Mouse (Mus musculus): ENCODE measurements at regions not wholly inside any gene's neighbourhood (a gene's known extent, or its start where the extent isn't known, plus 50 kb on each side); places are given as distances from the start of the nearest gene placed in this dataset.
A peak's percentile ranks its signal among the peaks of the same experiment; 100 is the strongest.

DNA sequence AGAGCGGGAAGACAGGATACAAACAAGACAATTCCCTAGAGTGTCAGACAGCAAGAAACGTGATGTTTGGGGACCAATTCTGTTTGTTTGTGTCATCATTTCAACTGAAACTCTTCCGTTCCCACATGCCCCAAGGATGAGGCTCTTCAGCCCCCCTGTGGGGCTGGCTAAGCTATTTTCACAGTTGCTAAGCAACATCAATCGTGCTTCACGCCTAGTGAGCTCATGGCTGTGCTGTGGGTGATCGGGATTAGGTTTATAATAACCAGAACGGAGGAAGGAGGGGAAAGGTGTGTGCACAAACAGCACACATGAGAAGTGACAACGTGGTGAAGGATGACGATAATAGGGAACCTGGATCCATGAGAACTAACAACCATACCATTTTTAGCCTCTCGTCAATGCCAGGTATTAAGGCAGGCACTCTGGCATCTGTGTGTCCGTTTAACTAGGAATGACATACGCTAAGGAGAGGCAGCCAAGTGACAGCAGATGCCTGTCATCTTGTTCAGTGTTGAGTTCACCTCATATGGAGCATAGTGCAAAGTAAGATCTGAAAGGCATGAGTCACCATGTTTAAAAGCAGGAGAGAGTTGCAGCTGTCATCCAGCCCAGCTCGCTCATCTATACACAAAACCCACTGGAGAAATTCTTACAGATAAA lies 222.6 kb downstream of the Snx19 start:
- no peak overlapping the region for H3K4me2 ChIP-seq (replicated peaks)
- ATAC-seq (ENCODE audit: insufficient number of reproducible peaks, insufficient read depth, low FRiP score, low TSS enrichment), result no peak
- WGBS, result 83% methylated on average over 13 of the region's 13 CpGs
- H3K9me3 ChIP-seq, result no peaks in the 10 kb centered on the region
- H3K9ac ChIP-seq, result no peak overlapping the region
- H3K27me3 ChIP-seq, result no peaks in the 10 kb centered on the region
- H3K4me3 ChIP-seq, result no peak overlapping the region
- H3K4me1 ChIP-seq, result no peaks in the 10 kb centered on the region
- H3K27ac ChIP-seq, result no peak overlapping the region
- no peaks in the 10 kb centered on the region for H3K36me3 ChIP-seq

DNA sequence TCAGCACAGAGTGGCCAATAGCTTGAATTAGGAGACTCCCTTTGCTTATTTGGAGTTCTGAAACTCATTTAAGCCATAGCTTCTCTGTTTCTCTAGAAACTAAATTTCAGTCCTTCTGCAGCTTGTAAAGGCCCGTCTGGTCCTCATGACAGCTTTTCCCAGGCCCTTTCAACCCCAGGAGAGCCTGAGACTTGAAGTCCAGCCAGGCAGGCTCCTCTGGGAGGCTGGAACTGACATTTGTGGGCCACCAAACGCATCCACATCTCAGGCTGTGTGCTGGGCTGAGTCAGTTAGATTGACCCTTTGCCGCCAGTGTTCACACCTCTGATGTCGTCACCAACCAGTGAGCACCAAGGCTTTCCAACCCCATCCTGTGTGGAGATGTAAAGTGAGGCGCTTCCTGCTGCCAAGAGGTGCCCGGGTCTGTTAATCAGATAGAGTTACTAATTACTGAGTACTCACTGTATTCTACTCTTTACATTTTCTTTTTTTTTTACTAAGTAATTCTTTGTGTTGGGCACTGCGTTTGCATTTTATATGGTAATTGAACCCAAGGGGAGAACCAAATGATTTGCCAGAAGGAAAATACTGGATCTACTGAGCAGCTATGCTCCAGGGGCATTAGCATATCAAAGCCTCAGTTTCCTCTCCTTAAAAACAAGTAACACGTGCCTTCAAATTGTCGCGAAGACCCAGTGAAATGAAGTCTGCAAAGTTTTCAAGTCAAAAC lies 207.0 kb downstream of the Snx19 start:
- no peaks in the 10 kb centered on the region for H3K36me3 ChIP-seq
- H3K27me3 ChIP-seq, result no peaks in the 10 kb centered on the region
- no peak for ATAC-seq (ENCODE audit: insufficient number of reproducible peaks, insufficient read depth, low FRiP score, low TSS enrichment)
- 0 out of 2 replicates have a peak overlapping the region, but pooled peaks have one; percentile 61 for H3K27ac ChIP-seq
- no peak overlapping the region for H3K4me3 ChIP-seq
- H3K9me3 ChIP-seq, result no peaks in the 10 kb centered on the region
- 46% methylated on average over 10 of the region's 10 CpGs for WGBS
- H3K4me2 ChIP-seq (replicated peaks), result no peak overlapping the region
- H3K4me1 ChIP-seq, result peaks cover 28% of the 10 kb centered on the region
- H3K9ac ChIP-seq, result no peak overlapping the region

DNA sequence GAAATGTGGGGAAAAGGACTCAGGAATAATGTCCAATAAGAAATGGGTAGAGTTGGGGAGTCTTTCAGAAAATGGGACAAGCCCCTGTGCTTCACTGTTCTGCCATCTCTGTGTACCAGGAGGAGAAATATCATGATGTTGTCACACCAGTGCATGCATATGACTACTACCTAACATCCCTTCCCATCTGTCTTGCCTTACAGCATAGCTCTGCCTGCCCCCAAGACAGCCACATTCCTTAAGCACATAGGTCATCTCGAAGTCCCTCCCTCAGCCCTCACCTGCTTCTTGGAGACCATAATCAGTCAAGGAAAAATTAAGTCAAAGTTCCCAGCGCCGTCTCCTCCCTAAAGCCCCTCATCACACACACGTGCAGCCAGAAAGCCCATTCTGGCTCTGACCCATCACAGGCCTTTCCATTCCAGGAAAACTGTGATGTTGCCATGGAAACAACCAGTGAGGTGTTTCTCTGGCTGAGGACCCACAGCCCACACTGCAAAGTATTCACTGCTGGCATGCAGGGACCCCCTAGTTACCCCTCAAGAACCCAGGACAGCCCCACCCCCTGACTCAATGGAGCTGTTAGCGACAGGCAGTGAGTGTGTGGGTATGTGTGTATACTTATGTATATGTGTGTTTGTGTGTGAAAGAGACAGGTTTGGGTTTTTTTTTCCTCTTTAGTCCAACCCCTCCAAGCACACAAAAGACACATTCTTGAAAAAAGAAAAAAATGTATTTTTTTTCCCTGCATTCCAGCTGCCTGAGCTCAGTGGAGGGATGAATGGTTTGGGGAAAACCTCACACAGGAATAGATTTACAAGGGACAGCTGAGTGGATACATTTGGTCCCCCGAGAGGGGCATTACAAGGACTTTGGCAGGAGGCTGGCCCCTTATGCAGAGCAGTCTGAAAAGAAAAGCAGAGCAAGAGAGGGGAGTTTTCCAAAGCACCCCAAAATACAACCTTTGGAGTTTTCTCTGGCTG lies 205.5 kb downstream of the Snx19 start:
- Histone ChIP-seq H3K4me2 (replicated peaks) (no peak overlapping the region), H3K9me3 (no peaks in the 10 kb centered on the region), H3K4me1 (peaks cover 31% of the 10 kb centered on the region), H3K9ac (no peak overlapping the region), H3K4me3 (no peak overlapping the region), H3K36me3 (no peaks in the 10 kb centered on the region), H3K27me3 (no peaks in the 10 kb centered on the region), H3K27ac (peak overlapping the region; percentile 72)
- peak; percentile 78 for ATAC-seq (ENCODE audit: insufficient number of reproducible peaks, insufficient read depth, low FRiP score, low TSS enrichment)
- 45% methylated on average over 6 of the region's 6 CpGs for WGBS

GRCm38 (mm10) chr9:30625635-30626034 lies 198.7 kb downstream of the Snx19 start:
- H3K4me2 ChIP-seq (replicated peaks), result no peak overlapping the region
- no peaks in the 10 kb centered on the region for H3K9me3 ChIP-seq
- 0 out of 2 replicates have a peak, but pooled peaks cover 3% of the 10 kb centered on the region for H3K4me1 ChIP-seq
- H3K4me3 ChIP-seq, result no peak overlapping the region
- H3K36me3 ChIP-seq, result no peaks in the 10 kb centered on the region
- H3K27me3 ChIP-seq, result no peaks in the 10 kb centered on the region
- H3K27ac ChIP-seq, result no peak overlapping the region
- no peak overlapping the region for H3K9ac ChIP-seq
- ATAC-seq (ENCODE audit: insufficient number of reproducible peaks, insufficient read depth, low FRiP score, low TSS enrichment), result no peak
- 86% methylated on average over 8 of the region's 8 CpGs for WGBS

DNA sequence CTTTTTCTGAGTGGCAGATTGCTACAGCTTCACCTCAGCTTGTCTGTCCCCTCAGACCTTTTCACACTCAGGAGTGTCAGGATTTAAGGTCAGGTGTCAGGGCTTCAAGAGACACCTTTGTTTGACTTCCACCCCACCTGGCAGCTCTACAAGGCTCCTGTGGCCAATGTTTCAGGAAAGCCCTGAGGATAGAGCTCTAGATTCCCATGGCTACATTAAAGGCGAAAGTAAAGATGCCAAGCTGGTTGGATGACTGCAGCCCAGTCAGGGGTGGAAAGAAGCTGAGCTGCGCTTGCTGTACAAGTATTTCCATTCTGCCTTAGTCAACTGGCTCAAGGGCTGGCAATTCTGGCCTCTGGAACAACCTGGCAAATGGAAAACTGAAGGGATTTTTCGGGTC lies 198.2 kb downstream of the Snx19 start:
- H3K9ac ChIP-seq, result no peak overlapping the region
- no peak overlapping the region for H3K4me2 ChIP-seq (replicated peaks)
- no peaks in the 10 kb centered on the region for H3K36me3 ChIP-seq
- no peak overlapping the region for H3K27ac ChIP-seq
- H3K4me1 ChIP-seq, result 0 out of 2 replicates have a peak, but pooled peaks cover 3% of the 10 kb centered on the region
- H3K4me3 ChIP-seq, result no peak overlapping the region
- no peak for ATAC-seq (ENCODE audit: insufficient number of reproducible peaks, insufficient read depth, low FRiP score, low TSS enrichment)
- 84% methylated on average over 3 of the region's 3 CpGs for WGBS
- H3K9me3 ChIP-seq, result no peaks in the 10 kb centered on the region
- no peaks in the 10 kb centered on the region for H3K27me3 ChIP-seq

DNA sequence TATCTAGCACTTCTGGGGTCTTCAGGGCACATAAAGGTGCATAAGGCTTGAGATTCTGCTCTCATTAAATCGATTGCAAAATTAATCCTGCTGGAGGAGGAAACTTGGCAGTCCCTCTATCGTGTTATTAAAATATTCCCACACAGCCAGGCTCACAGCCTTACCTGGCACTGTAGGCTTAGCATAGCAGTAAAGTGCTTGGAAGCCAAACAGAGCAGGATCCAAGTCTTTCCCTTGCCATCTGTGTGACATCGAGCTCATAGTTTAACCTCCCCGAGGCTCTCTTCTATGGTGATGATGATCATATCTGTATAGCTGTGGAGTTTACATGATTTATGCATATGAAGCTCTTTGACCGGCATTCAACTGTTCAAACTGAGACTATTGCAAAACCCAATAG lies 197.6 kb downstream of the Snx19 start:
- Histone ChIP-seq H3K9me3 (no peaks in the 10 kb centered on the region), H3K9ac (no peak overlapping the region), H3K36me3 (no peaks in the 10 kb centered on the region), H3K4me2 (replicated peaks) (no peak overlapping the region), H3K4me1 (0 out of 2 replicates have a peak, but pooled peaks cover 3% of the 10 kb centered on the region), H3K27me3 (no peaks in the 10 kb centered on the region), H3K4me3 (no peak overlapping the region), H3K27ac (no peak overlapping the region)
- WGBS, result 86% methylated on average over 5 of the region's 5 CpGs
- no peak for ATAC-seq (ENCODE audit: insufficient number of reproducible peaks, insufficient read depth, low FRiP score, low TSS enrichment)

GRCm38 (mm10) chr9:30619325-30619724 lies 192.4 kb downstream of the Snx19 start:
- Histone ChIP-seq H3K4me2 (replicated peaks) (no peak overlapping the region), H3K4me3 (no peak overlapping the region), H3K27ac (no peak overlapping the region), H3K9me3 (no peaks in the 10 kb centered on the region), H3K27me3 (no peaks in the 10 kb centered on the region), H3K9ac (no peak overlapping the region), H3K36me3 (no peaks in the 10 kb centered on the region), H3K4me1 (no peaks in the 10 kb centered on the region)
- 82% methylated on average over 2 of the region's 2 CpGs for WGBS
- no peak for ATAC-seq (ENCODE audit: insufficient number of reproducible peaks, insufficient read depth, low FRiP score, low TSS enrichment)

DNA sequence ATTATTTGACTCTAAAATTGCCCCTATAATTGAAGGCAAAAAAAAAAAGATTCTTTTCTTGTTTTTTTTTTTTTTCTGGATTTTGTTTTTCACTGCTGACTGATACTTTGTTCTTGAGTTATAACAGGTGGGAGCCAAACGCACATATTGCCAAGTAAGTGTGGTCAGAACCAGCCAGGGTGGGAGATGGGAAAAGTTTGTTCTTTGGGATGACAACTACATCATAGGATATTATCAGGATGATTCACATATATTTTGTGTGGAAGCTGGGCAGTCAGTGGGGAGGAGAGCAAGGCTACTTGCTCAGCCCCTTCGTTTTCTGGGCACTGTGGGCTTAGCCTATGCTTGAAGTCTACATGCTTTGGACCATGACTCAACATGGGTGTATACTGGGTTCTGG lies 191.3 kb downstream of the Snx19 start:
- Histone ChIP-seq H3K9me3 (no peaks in the 10 kb centered on the region), H3K27me3 (no peaks in the 10 kb centered on the region), H3K27ac (no peak overlapping the region), H3K4me2 (replicated peaks) (no peak overlapping the region), H3K9ac (no peak overlapping the region), H3K4me3 (no peak overlapping the region), H3K36me3 (no peaks in the 10 kb centered on the region), H3K4me1 (peaks cover 7% of the 10 kb centered on the region; the same call in 1 of the 2 replicates)
- ATAC-seq (ENCODE audit: insufficient number of reproducible peaks, insufficient read depth, low FRiP score, low TSS enrichment), result no peak
- WGBS, result 82% methylated on average over 2 of the region's 2 CpGs

DNA sequence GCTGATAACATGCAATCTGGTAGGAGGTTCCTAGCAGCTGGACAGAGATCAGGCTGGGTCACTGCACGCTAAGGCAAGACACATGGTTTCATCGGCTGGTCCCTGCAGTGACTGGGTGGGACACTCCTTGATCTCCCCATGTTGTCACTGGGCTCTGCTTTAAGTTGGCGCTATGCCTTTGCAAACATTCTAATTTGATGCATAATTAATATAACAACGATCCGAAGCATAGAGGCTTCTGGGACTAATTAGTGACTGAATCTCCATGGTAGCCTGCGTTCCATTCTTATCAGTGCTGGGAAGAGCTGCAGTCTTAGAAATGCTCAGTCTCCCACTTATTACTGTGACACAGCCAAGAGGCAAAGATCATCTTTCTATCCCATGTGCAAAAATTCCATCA lies 186.8 kb downstream of the Snx19 start:
- Histone ChIP-seq H3K27ac (no peak overlapping the region), H3K36me3 (no peaks in the 10 kb centered on the region), H3K4me1 (peaks cover 7% of the 10 kb centered on the region; the same call in 1 of the 2 replicates), H3K9ac (no peak overlapping the region), H3K4me2 (replicated peaks) (no peak overlapping the region), H3K9me3 (no peaks in the 10 kb centered on the region), H3K27me3 (no peaks in the 10 kb centered on the region), H3K4me3 (no peak overlapping the region)
- ATAC-seq (ENCODE audit: insufficient number of reproducible peaks, insufficient read depth, low FRiP score, low TSS enrichment), result no peak
- WGBS, result 45% methylated on average over 6 of the region's 6 CpGs

- no peak for ATAC-seq (ENCODE audit: insufficient number of reproducible peaks, insufficient read depth, low FRiP score, low TSS enrichment)
- Histone ChIP-seq H3K27ac (no peak overlapping the region), H3K9me3 (no peaks in the 10 kb centered on the region), H3K27me3 (no peaks in the 10 kb centered on the region), H3K4me1 (peaks cover 7% of the 10 kb centered on the region; the same call in 1 of the 2 replicates), H3K36me3 (no peaks in the 10 kb centered on the region), H3K4me2 (replicated peaks) (no peak overlapping the region), H3K9ac (no peak overlapping the region), H3K4me3 (no peak overlapping the region)
- WGBS, result 73% methylated on average over 5 of the region's 5 CpGs
These were observed 186.2 kb downstream of the Snx19 start for GRCm38 (mm10) chr9:30613003-30613552.

DNA sequence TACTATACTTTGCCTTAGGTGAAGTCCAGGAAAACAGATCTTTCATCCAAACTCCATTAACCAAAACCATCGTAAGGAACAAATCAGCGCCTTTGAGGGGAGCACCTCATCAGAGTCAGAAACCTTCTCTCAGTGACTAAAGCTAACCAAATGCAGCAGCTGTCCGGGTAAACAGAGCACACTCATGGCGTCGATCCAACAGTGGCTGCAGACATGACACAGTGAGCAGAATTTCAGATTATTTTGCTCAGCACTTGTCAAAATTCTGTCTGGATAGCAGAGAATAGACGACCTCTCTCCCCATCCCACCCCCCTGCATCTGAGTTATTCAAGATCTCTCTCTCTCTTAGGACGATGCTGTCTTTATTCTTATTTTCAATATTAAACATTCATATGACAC lies 183.4 kb downstream of the Snx19 start:
- WGBS, result 68% methylated on average over 7 of the region's 7 CpGs
- no peak overlapping the region for H3K4me3 ChIP-seq
- no peaks in the 10 kb centered on the region for H3K27me3 ChIP-seq
- no peaks in the 10 kb centered on the region for H3K36me3 ChIP-seq
- H3K4me2 ChIP-seq (replicated peaks), result no peak overlapping the region
- ATAC-seq (ENCODE audit: insufficient number of reproducible peaks, insufficient read depth, low FRiP score, low TSS enrichment), result no peak
- H3K4me1 ChIP-seq, result peaks cover 7% of the 10 kb centered on the region; the same call in 1 of the 2 replicates
- H3K9ac ChIP-seq, result no peak overlapping the region
- H3K27ac ChIP-seq, result no peak overlapping the region
- H3K9me3 ChIP-seq, result no peaks in the 10 kb centered on the region
